Mouse (Mus musculus) heart, embryonic 13.5 days (tissue): ENCODE measurements at regions not wholly inside any gene's neighbourhood (a gene's known extent, or its start where the extent isn't known, plus 50 kb on each side); places are given as distances from the start of the nearest gene placed in this dataset.

Source experiments
- ATAC-seq: fragments of 200-750 bp; cut with Nextera tagmentation; 2 replicates; pipeline ENCODE4 v1.8.0; 2017; ENCODE audit warnings: moderate TSS enrichment; ENCODE audit not compliant: insufficient number of reproducible peaks, low FRiP score, low TSS enrichment; ENCODE audit errors: extremely low read depth
- H3K27ac ChIP-seq: fragments of 300-500 bp; sonication (generic); replicated peaks from 2 replicates; pipeline ENCODE4 v1.5.1; 2015; ENCODE audit warnings: moderate library complexity, mild to moderate bottlenecking, inconsistent platforms
- H3K27me3 ChIP-seq: fragments of 300-500 bp; sonication (generic); replicated peaks from 2 replicates; pipeline ENCODE4 v1.6.1; 2015; ENCODE audit warnings: mild to moderate bottlenecking, inconsistent platforms
- H3K36me3 ChIP-seq: fragments of 300-500 bp; sonication (generic); 2 replicates; pipeline ENCODE4 v1.6.1; 2015; ENCODE audit warnings: mild to moderate bottlenecking, inconsistent platforms
- H3K4me1 ChIP-seq: fragments of 300-500 bp; sonication (generic); 2 replicates; pipeline ENCODE4 v1.6.1; 2015; ENCODE audit warnings: inconsistent platforms
- H3K4me2 ChIP-seq: fragments of 300-500 bp; sonication (generic); 2 replicates; pipeline ENCODE4 v1.6.1; 2015; ENCODE audit warnings: inconsistent platforms, mild to moderate bottlenecking, moderate library complexity
- H3K4me3 ChIP-seq: fragments of 300-500 bp; sonication (generic); 2 replicates; pipeline ENCODE4 v1.5.1; 2015; ENCODE audit warnings: moderate library complexity, mild to moderate bottlenecking, inconsistent platforms
- H3K9ac ChIP-seq: fragments of 300-500 bp; sonication (generic); 2 replicates; pipeline ENCODE4 v1.6.1; 2015; ENCODE audit warnings: inconsistent platforms, mild to moderate bottlenecking, moderate library complexity
- H3K9me3 ChIP-seq: fragments of 300-500 bp; sonication (generic); 2 replicates; pipeline ENCODE4 v1.6.1; 2016; ENCODE audit warnings: inconsistent platforms
- WGBS: fragments of 180-500 bp; shearing (Covaris S2); methylation state at CpG from one replicate; pipeline ENCODE4 v1.1.7; 2015; ENCODE audit warnings: mixed read lengths; 5-methylcytosine and 5-hydroxymethylcytosine counted together

DNA sequence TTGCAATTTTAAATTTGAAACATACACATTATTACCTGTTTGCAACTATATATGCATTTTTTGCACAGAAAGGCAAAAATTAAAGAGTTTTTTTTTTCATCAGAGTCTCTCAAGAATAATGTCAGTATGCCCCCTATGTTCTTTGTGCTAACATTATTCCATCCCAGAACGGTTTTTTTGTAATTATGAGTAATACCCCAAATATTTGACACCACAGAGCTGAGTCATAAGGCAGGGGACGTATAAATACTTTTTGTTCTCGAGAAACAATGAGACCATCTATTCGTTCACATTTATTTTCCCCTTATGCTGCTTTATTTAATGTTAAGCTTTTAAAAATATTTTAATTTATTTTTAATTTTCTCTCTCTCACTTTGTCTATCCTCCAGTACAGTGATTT lies 578.5 kb downstream of the Cetn3 start:
- H3K9ac ChIP-seq, result no peak overlapping the region
- H3K27ac ChIP-seq, result no peak overlapping the region
- ATAC-seq, result no peak
- no peak overlapping the region for H3K4me2 ChIP-seq
- H3K27me3 ChIP-seq, result no peaks in the 10 kb centered on the region
- H3K4me3 ChIP-seq, result no peak overlapping the region
- no peaks in the 10 kb centered on the region for H3K4me1 ChIP-seq
- WGBS, result 53% methylated on average over 4 of the region's 4 CpGs
- no peaks in the 10 kb centered on the region for H3K9me3 ChIP-seq
- no peaks in the 10 kb centered on the region for H3K36me3 ChIP-seq

DNA sequence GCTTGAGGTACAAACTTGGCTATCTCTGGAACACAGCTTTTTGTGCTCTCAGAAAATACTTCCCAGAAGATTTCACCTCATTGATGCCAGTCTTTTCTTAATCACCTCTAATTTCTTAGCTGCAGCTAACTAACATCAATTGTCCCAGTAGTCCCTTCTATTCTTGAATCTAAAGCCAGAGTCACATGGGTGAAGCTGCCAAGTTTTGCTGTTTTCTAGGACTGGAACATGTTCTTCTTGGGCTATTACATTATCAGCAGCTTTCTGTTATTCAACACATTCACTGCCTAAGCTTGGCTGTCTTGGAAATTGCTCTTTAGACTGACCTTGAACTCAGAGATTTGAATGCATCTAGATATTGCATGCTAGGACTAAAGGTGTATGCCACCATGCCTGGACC lies 583.9 kb downstream of the Cetn3 start:
- H3K4me2 ChIP-seq, result no peak overlapping the region
- no peak overlapping the region for H3K27ac ChIP-seq
- no peak overlapping the region for H3K4me3 ChIP-seq
- no peaks in the 10 kb centered on the region for H3K9me3 ChIP-seq
- no peaks in the 10 kb centered on the region for H3K36me3 ChIP-seq
- H3K4me1 ChIP-seq, result no peaks in the 10 kb centered on the region
- H3K27me3 ChIP-seq, result no peaks in the 10 kb centered on the region
- ATAC-seq, result no peak
- no peak overlapping the region for H3K9ac ChIP-seq

DNA sequence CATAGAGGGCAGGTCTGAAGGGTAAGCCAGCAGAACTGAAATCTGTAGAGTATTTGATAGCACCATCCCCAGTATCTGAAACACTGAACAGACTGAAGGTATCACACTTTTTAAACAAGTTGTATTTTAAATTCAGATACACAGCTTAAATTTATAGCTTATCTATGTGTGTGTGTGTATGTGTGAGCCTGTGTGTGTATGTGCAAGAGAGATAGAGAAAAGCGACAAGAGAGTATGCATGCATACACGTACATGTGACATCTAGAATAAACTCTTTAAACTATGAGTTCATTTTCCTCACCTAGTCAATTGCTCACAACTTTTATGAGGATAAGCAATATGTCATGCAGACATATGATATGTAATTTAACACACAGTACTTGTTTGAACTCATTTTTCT lies 588.7 kb downstream of the Cetn3 start:
- H3K4me3 ChIP-seq, result no peak overlapping the region
- ATAC-seq, result no peak
- 86% methylated on average over 2 of the region's 2 CpGs for WGBS
- no peaks in the 10 kb centered on the region for H3K36me3 ChIP-seq
- H3K9ac ChIP-seq, result no peak overlapping the region
- no peaks in the 10 kb centered on the region for H3K4me1 ChIP-seq
- no peaks in the 10 kb centered on the region for H3K27me3 ChIP-seq
- no peak overlapping the region for H3K4me2 ChIP-seq
- H3K27ac ChIP-seq, result no peak overlapping the region
- no peaks in the 10 kb centered on the region for H3K9me3 ChIP-seq

DNA sequence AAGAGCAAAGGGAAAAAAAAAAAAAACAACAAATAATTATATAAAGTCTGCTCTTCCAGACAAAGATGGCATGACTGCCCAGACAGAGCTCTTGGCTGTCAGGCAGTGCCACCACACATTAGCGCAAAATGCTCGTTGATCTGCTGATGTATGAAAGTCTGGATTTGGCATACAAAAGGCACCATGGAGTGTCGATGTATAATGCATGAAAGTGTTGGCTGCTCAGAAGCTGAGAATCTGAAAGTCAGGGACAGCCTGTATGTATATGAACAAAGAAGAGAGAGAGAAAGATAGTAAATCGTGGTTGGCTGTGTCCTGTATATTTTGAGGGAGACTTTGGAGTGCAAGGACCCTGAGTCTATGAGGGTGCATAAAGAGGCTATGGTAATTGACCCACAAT lies 589.7 kb downstream of the Cetn3 start:
- no peaks in the 10 kb centered on the region for H3K9me3 ChIP-seq
- no peak overlapping the region for H3K4me2 ChIP-seq
- no peak overlapping the region for H3K4me3 ChIP-seq
- H3K4me1 ChIP-seq, result no peaks in the 10 kb centered on the region
- no peak overlapping the region for H3K27ac ChIP-seq
- ATAC-seq, result no peak
- no peaks in the 10 kb centered on the region for H3K36me3 ChIP-seq
- no peak overlapping the region for H3K9ac ChIP-seq
- no peaks in the 10 kb centered on the region for H3K27me3 ChIP-seq
- 84% methylated on average over 4 of the region's 4 CpGs for WGBS

DNA sequence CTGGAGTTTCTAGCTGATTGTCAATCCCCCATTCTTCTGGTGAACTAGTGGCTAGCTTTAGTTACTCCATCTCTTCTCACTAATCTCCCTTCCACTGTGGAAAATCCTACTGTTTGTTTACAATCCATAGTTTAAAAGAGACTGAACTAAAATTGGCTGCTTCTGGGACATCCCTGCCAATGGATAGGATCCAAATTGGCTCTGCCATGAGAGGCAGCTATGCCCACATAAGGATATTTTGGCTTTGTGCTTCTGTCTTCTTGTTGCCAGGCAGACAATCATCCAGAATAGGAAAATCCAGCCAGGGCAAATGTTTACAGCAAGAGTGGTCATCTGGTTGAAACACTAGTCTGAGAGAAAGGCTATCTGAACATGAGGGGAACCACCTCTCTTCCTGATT lies 610.0 kb downstream of the Cetn3 start:
- Histone ChIP-seq H3K27ac (no peak overlapping the region), H3K9ac (no peak overlapping the region), H3K9me3 (no peaks in the 10 kb centered on the region), H3K4me3 (no peak overlapping the region), H3K36me3 (no peaks in the 10 kb centered on the region), H3K4me2 (no peak overlapping the region), H3K4me1 (no peaks in the 10 kb centered on the region), H3K27me3 (no peaks in the 10 kb centered on the region)
- no peak for ATAC-seq

GRCm38 (mm10) chr13:82393496-82393895 lies 610.6 kb downstream of the Cetn3 start:
- no peaks in the 10 kb centered on the region for H3K4me1 ChIP-seq
- H3K4me3 ChIP-seq, result no peak overlapping the region
- WGBS, result 82% methylated on average over 6 of the region's 6 CpGs
- no peak for ATAC-seq
- H3K9ac ChIP-seq, result no peak overlapping the region
- H3K9me3 ChIP-seq, result no peaks in the 10 kb centered on the region
- H3K27ac ChIP-seq, result no peak overlapping the region
- no peaks in the 10 kb centered on the region for H3K36me3 ChIP-seq
- no peak overlapping the region for H3K4me2 ChIP-seq
- no peaks in the 10 kb centered on the region for H3K27me3 ChIP-seq

DNA sequence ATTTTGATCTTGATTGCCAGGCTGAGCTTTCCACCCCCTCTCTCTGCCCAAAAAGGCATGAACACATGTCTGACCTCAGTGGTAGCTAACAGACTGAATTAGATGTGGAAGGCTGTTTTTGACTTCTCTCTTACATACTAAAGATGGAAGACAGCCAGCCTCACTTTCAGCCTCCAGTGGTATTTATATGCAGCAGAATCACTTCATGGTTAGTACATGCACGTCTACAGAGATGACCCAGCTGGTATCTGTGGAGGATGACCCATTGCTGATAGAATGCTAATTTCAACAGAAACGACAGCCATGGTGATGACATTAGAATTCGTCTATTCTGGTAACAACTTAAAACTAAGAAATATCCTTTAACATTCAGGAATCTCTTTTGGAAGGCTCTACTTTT lies 630.8 kb downstream of the Cetn3 start:
- no peaks in the 10 kb centered on the region for H3K9me3 ChIP-seq
- H3K36me3 ChIP-seq, result no peaks in the 10 kb centered on the region
- no peak overlapping the region for H3K27ac ChIP-seq
- 62% methylated on average over 3 of the region's 3 CpGs for WGBS
- no peak overlapping the region for H3K9ac ChIP-seq
- no peaks in the 10 kb centered on the region for H3K27me3 ChIP-seq
- H3K4me3 ChIP-seq, result no peak overlapping the region
- no peak overlapping the region for H3K4me2 ChIP-seq
- ATAC-seq, result no peak
- no peaks in the 10 kb centered on the region for H3K4me1 ChIP-seq

DNA sequence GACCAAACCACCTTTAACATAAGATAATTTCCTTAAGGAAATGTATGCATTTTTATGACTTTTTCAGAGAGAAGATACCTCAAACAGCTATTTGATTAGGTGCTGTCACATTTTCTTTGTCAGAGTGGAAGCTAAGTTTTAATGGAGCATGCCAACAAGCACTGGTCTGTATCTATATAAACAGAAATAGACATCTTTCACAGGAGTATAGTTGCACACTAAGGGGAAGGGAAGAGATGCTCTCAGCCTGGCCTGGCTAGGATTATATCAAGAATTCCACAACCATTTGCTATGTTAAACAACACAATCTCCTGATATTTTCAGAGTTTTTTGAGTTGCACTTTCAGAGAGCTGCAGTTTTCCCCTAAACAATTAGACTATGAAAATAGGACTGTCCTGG lies 638.1 kb downstream of the Cetn3 start:
- H3K4me2 ChIP-seq, result no peak overlapping the region
- H3K4me3 ChIP-seq, result no peak overlapping the region
- ATAC-seq, result no peak
- no peak overlapping the region for H3K27ac ChIP-seq
- no peaks in the 10 kb centered on the region for H3K27me3 ChIP-seq
- no peak overlapping the region for H3K9ac ChIP-seq
- no peaks in the 10 kb centered on the region for H3K9me3 ChIP-seq
- no peaks in the 10 kb centered on the region for H3K4me1 ChIP-seq
- no peaks in the 10 kb centered on the region for H3K36me3 ChIP-seq

- Histone ChIP-seq H3K9ac (no peak overlapping the region), H3K4me1 (no peaks in the 10 kb centered on the region), H3K27ac (no peak overlapping the region), H3K9me3 (no peaks in the 10 kb centered on the region), H3K27me3 (no peaks in the 10 kb centered on the region), H3K4me2 (no peak overlapping the region), H3K4me3 (no peak overlapping the region), H3K36me3 (no peaks in the 10 kb centered on the region)
- no peak for ATAC-seq
- 60% methylated on average over 5 of the region's 5 CpGs for WGBS
Measured at GRCm38 (mm10) chr13:82423911-82424654, 641.2 kb downstream of the Cetn3 start.

GRCm38 (mm10) chr13:82424732-82425341 lies 642.0 kb downstream of the Cetn3 start:
- Histone ChIP-seq H3K27me3 (no peaks in the 10 kb centered on the region), H3K27ac (no peak overlapping the region), H3K4me2 (no peak overlapping the region), H3K4me3 (no peak overlapping the region), H3K9ac (no peak overlapping the region), H3K4me1 (no peaks in the 10 kb centered on the region), H3K36me3 (no peaks in the 10 kb centered on the region), H3K9me3 (no peaks in the 10 kb centered on the region)
- ATAC-seq, result no peak
- WGBS, result 70% methylated on average over 10 of the region's 10 CpGs

GRCm38 (mm10) chr13:82432411-82432810 lies 649.5 kb downstream of the Cetn3 start:
- H3K9me3 ChIP-seq, result no peaks in the 10 kb centered on the region

DNA sequence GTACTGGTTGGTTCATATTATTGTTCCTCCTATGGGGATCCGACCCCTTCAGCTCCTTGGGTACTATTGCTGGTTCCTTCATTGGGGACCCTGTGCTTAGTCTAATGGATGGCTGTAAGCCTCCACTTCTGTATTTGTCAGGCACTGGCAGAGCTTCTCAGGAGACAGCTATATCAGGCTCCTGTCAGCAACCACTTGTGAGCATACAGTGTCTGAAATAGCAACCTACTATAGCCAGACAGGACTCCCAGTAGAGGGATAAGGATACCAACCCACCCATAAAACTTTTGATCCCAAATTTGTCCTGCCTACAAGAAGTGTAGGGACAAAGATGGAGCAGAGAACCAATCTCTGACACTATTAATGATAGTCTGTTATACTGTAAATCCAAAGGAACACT lies 656.4 kb downstream of the Cetn3 start:
- no peak overlapping the region for H3K4me2 ChIP-seq
- H3K27ac ChIP-seq, result no peak overlapping the region
- no peak overlapping the region for H3K4me3 ChIP-seq
- H3K4me1 ChIP-seq, result no peaks in the 10 kb centered on the region
- no peaks in the 10 kb centered on the region for H3K9me3 ChIP-seq
- 29% methylated on average over 1 of the region's 1 CpGs for WGBS
- H3K36me3 ChIP-seq, result no peaks in the 10 kb centered on the region
- no peak for ATAC-seq
- H3K27me3 ChIP-seq, result no peaks in the 10 kb centered on the region
- H3K9ac ChIP-seq, result no peak overlapping the region

More at GRCm38 (mm10) chr13:82432411-82432810, 649.5 kb downstream of the Cetn3 start:
- H3K4me1 ChIP-seq, result peaks cover 6% of the 10 kb centered on the region
- no peaks in the 10 kb centered on the region for H3K36me3 ChIP-seq
- H3K27me3 ChIP-seq, result no peaks in the 10 kb centered on the region
- no peak overlapping the region for H3K4me3 ChIP-seq
- H3K9ac ChIP-seq, result no peak overlapping the region
- H3K4me2 ChIP-seq, result no peak overlapping the region
- 46% methylated on average over 2 of the region's 2 CpGs for WGBS
- no peak for ATAC-seq
- no peak overlapping the region for H3K27ac ChIP-seq
